Mouse (Mus musculus) left cerebral cortex, postnatal 10 days (tissue): Measurements from ENCODE around the gene Ndufaf3. TPM values are rescaled to one million over a fixed set of nuclear protein-coding genes. Genes with fewer than 3 reads are reported as not detected.
A peak's percentile ranks its signal among the peaks of the same experiment; 100 is the strongest.

Experiments used
- DNase-seq, 2 experiments: peaks; one replicate each; pipeline ENCODE4 v3.0.0; 2021 to 2022; ENCODE audit warnings: low spot score in 2 of 2, mixed read lengths in 1 of 2; ENCODE audit errors: extremely low spot score in 1 of 2
- intact Hi-C: fragments of 180-260 bp; cut with DNase I; formaldehyde crosslinking; loops from one replicate; pipeline ENCODE4 v1.15.1; 2025
- microRNA-seq: library from miRNA; unstranded; fragments of <30 nt; microRNA quantifications from one replicate; pipeline ENCODE4 v1.2.0, GENCODE M21; 2022
- total RNA-seq, 2 experiments: library from RNA; stranded (reverse); gene quantifications; 2 replicates each; pipeline ENCODE4 v1.2.3; 2021

The Ndufaf3 gene
- total RNA-seq, 2 experiments from 2014 or later, result 53.3 to 57.0 TPM

- DNase-seq, result no peak
- intact Hi-C loops, result no loop called here
Observed at GRCm38 (mm10) chr9:108540846-108541245, 26.4 kb downstream of the Ndufaf3 start.

GRCm38 (mm10) chr9:108531496-108531895 lies 35.7 kb downstream of the Ndufaf3 start:
- intact Hi-C loops, result loop anchor here (10.0 kb wide), 1 partner anchor 167 kb away; no protein-coding TSS in a partner anchor
- no peak for DNase-seq

GRCm38 (mm10) chr9:108530954-108531353 lies 36.3 kb downstream of the Ndufaf3 start:
- DNase-seq, result no peak
- intact Hi-C loops, result loop anchor here (10.0 kb wide), 1 partner anchor 166 kb away; no protein-coding TSS in a partner anchor

GRCm38 (mm10) chr9:108525400-108525799 lies 41.8 kb downstream of the Ndufaf3 start:
- DNase-seq, result no peak
- intact Hi-C loops, result no loop called here

GRCm38 (mm10) chr9:108523341-108523740 lies 43.9 kb downstream of the Ndufaf3 start:
- no peak for DNase-seq
- intact Hi-C loops, result no loop called here

- intact Hi-C loops, result no loop called here
- DNase-seq, result no peak
Observed at GRCm38 (mm10) chr9:108521604-108522003, 45.6 kb downstream of the Ndufaf3 start.

GRCm38 (mm10) chr9:108517931-108518332 lies 49.3 kb downstream of the Ndufaf3 start:
- peak; percentile 26 to 41 for DNase-seq
- intact Hi-C loops, result loop anchor here (5.0 kb wide), 1 partner anchor 39 kb away; no protein-coding TSS in a partner anchor

- intact Hi-C loops, result loop anchor here (5.0 kb wide), 1 partner anchor 40 kb away; no protein-coding TSS in a partner anchor
- DNase-seq, result peak; percentile 80 to 94
Observed at GRCm38 (mm10) chr9:108517253-108517930, 49.8 kb downstream of the Ndufaf3 start.

GRCm38 (mm10) chr9:108516380-108517251 lies 50.6 kb downstream of the Ndufaf3 start, which contains the start of gene Qrich1:
TSS of gene Qrich1 (plus strand) at chr9:108516806.
- peak; percentile 94 to 96 for DNase-seq
- intact Hi-C loops, result loop anchor here (5.0 kb wide), 1 partner anchor 41 kb away; no protein-coding TSS in a partner anchor

Small RNAs within 50 kb of the gene (microRNA-seq; reads per million reads assigned to microRNA genes)
- gene Gm24083 (not detected), gene Mir191 (not detected), gene Mir425 (761 reads per million, percentile 75 among the genes with 10 or more reads in this experiment)

Other genes starting within 250 kb of the Ndufaf3 start
- 10 to 100 TPM; 91.2 to 92.6 TPM for gene Gpx1, start 228.5 kb downstream of the Ndufaf3 start, total RNA-seq
- 100 to 1,000 TPM; 122 to 125 TPM for gene Usp4, start 219.6 kb downstream of the Ndufaf3 start, total RNA-seq
- gene 1700102P08Rik, start 174.6 kb downstream of the Ndufaf3 start, total RNA-seq, result 1 to 10 TPM; 1.4 to 2.1 TPM
- gene Ccdc36, start 138.9 kb downstream of the Ndufaf3 start, total RNA-seq, result under 1 TPM; 0.19 to 0.26 TPM
- not detected for gene BC048562, start 131.0 kb downstream of the Ndufaf3 start, total RNA-seq
- 10 to 100 TPM; 38.7 to 39.6 TPM for gene Ccdc71, start 106.9 kb downstream of the Ndufaf3 start, total RNA-seq
- gene Klhdc8b, start 105.9 kb downstream of the Ndufaf3 start, total RNA-seq, result 10 to 100 TPM; 32.5 to 35.9 TPM
- 10 to 100 TPM; 29.6 to 34.2 TPM for gene Lamb2, start 87.7 kb downstream of the Ndufaf3 start, total RNA-seq
- 100 to 1,000 TPM; 104 to 114 TPM for gene Usp19, start 76.8 kb downstream of the Ndufaf3 start, total RNA-seq
- gene Qars, start 59.7 kb downstream of the Ndufaf3 start, total RNA-seq, result 10 to 100 TPM; 82.9 to 91.8 TPM
- gene Qrich1, start 50.6 kb downstream of the Ndufaf3 start, total RNA-seq, result 100 to 1,000 TPM; 125 to 131 TPM
- 10 to 100 TPM; 64.3 to 68.3 TPM for gene Impdh2, start 7.1 kb downstream of the Ndufaf3 start, total RNA-seq
- gene Dalrd3, start 2.5 kb upstream of the Ndufaf3 start, total RNA-seq, result 10 to 100 TPM; 70.9 to 76.1 TPM
- gene Wdr6, start 11.3 kb upstream of the Ndufaf3 start, total RNA-seq, result 100 to 1,000 TPM; 282 TPM
- gene P4htm, start 30.2 kb upstream of the Ndufaf3 start, total RNA-seq, result 10 to 100 TPM; 47.8 to 52.2 TPM
- gene Arih2, start 82.0 kb upstream of the Ndufaf3 start, total RNA-seq, result 10 to 100 TPM; 46.7 to 48.8 TPM
- gene Slc25a20, start 94.7 kb upstream of the Ndufaf3 start, total RNA-seq, result 10 to 100 TPM; 15.7 to 16.5 TPM
- 10 to 100 TPM; 54.3 to 58.7 TPM for gene Prkar2a, start 121.9 kb upstream of the Ndufaf3 start, total RNA-seq
- gene Ip6k2, start 216.4 kb upstream of the Ndufaf3 start, total RNA-seq, result 100 to 1,000 TPM; 165 to 170 TPM
- gene Nckipsd, start 240.9 kb upstream of the Ndufaf3 start, total RNA-seq, result 10 to 100 TPM; 27.7 to 31.7 TPM